9 mouse cellular contexts compared by ENCODE assay signal in the genomic region with DNA sequence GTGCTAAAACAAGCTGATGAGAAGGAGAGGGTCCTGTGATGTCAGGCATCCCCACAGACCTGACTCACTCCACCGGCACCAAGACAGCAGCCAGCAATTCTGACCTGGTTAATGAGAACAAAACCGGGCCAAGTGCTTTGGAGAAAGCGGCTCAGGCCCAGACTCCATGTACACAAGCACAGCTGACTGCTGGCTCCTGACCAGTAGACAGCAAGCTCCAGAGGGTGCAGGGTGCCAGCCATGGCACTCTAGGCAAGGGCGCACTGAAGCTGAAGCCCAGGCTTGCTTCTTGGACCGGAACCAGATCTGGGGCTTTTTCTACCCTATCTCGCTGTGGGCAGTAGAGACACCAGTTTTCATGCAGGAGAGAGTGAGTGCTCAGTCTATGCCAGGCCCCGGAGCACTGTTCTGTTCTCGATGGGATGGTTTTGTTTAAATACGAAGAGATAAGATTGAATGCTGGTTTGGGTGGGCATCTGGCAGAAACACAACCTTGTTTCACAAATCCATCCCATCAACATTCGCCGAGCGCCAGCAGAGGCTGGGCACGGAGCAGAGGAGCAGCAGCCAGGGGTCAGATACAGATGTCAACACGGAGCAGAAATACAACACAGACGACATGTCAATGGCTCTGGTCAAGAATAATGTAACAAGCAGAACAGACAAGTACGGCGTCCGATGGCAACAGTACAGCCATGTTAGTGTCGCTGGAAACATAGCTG.
DNase-seq lines count a peak whose midpoint lies in the region; ATAC-seq and TF ChIP-seq lines count a peak whose summit lies in the region.
"Had no signal": no experiment of that assay in that cellular context is flagged by ENCODE, and none has a peak within 500 bp of the region (broad histone marks: within the 10 kb centered on the region; RNA-seq: fewer than 3 reads in every experiment).

No protein-coding gene starts in this region.

- no peaks in the 10 kb centered on the region for H3K27me3 ChIP-seq in heart, postnatal 0 days (ENCODE audit: control insufficient read depth, insufficient read depth, low read length)

- peaks cover 11% of the 10 kb centered on the region; the same call in 1 of the 2 replicates for H3K4me1 ChIP-seq in heart, postnatal 0 days (ENCODE audit: control insufficient read depth, insufficient read depth)

- TF ChIP-seq EP300 in heart, postnatal 0 days (IDR thresholded peaks at IDR 0.05; ENCODE audit: low read depth), result no peak

- H3K9me3 ChIP-seq in heart, postnatal 0 days (replicated peaks; ENCODE audit: control insufficient read depth, low read length), result no peaks in the 10 kb centered on the region

- 36% methylated on average over 19 of the region's 19 CpGs for WGBS in heart, postnatal 0 days

- TF ChIP-seq CTCF in heart, postnatal 0 days (IDR thresholded peaks at IDR 0.05; ENCODE audit: low read depth), result no peak

- peak; percentile 38; the same call in 1 of the 2 replicates for ATAC-seq in frontal cortex, adult (ENCODE audit: low TSS enrichment)
- peak; percentile 82 for ATAC-seq in heart, postnatal 0 days (ENCODE audit: insufficient read depth, low read depth)

- no peaks in the 10 kb centered on the region for H3K36me3 ChIP-seq in heart, postnatal 0 days (replicated peaks; ENCODE audit: control insufficient read depth, insufficient read depth, low read length)

- 0 out of 2 replicates have a peak overlapping the region, but pooled peaks have one; percentile 5 for H3K4me3 ChIP-seq in heart, postnatal 0 days (ENCODE audit: low read depth, low read length)

- H3K27ac ChIP-seq in heart, postnatal 0 days (ENCODE audit: low read depth), result peak overlapping the region; percentile 82
- H3K27ac ChIP-seq: liver, embryonic 14.5 days had no signal

- no peak for DNase-seq in frontal cortex, postnatal 10 days (ENCODE audit: low spot score in 2 of 2)
- peak; percentile 53 for DNase-seq in MN1 (ENCODE audit: low spot score)
- DNase-seq in cerebellum, postnatal 25 days, result peak; percentile 65 to 81
- peak; percentile 32 for DNase-seq in heart, postnatal 0 days (ENCODE audit: low spot score)
- DNase-seq in spleen, adult 18-20 months, result no peak
- no peak for DNase-seq in spleen, postnatal 36 days (ENCODE audit: low spot score in 2 of 2)
- DNase-seq in urinary bladder, postnatal 10 days (ENCODE audit: low spot score), result no peak

- H3K4me2 ChIP-seq in heart, postnatal 0 days (ENCODE audit: low read depth, low read length), result peak overlapping the region; percentile 43

- H3K9ac ChIP-seq in heart, postnatal 0 days (replicated peaks; ENCODE audit: low read depth, low read length), result no peak overlapping the region; the same call in 1 of the 2 replicates
- H3K9ac ChIP-seq: liver, embryonic 14.5 days had no signal

Comparison
In these comparisons a context has a peak if more than half of its experiments do, and no peak if none do; other contexts are left out.
1. DNase-seq: peak in MN1 (single experiment), cerebellum, postnatal 25 days (2 of 2) and heart, postnatal 0 days (single experiment); none in frontal cortex, postnatal 10 days (0 of 2), spleen, adult 18-20 months (0 of 2), spleen, postnatal 36 days (0 of 2) and urinary bladder, postnatal 10 days (single experiment).